Mouse (Mus musculus) brain, embryonic 14.5 days (tissue): ENCODE data around the gene Atp5e. TPM values are rescaled to one million over a fixed set of nuclear protein-coding genes. Genes with fewer than 3 reads are reported as not detected.

ENCODE experiments used
- DNase-seq: peaks from one replicate; pipeline ENCODE4 v3.0.0-alpha.2; 2011; ENCODE audit warnings: low read depth
- CTCF ChIP-seq: fragments of 200-500 bp; IDR thresholded peaks from 2 replicates; pipeline ENCODE4 v1.5.1; 2012; ENCODE audit warnings: inconsistent platforms, mild to moderate bottlenecking, moderate library complexity, borderline replicate concordance; ENCODE audit not compliant: insufficient read depth, insufficient read length; ENCODE audit errors: extremely low read depth
- POLR2A ChIP-seq: fragments of 200-500 bp; IDR thresholded peaks from 2 replicates; pipeline ENCODE4 v1.6.1; 2012; ENCODE audit warnings: mild to moderate bottlenecking, inconsistent platforms, borderline replicate concordance; ENCODE audit not compliant: poor library complexity, insufficient read depth, insufficient read length, severe bottlenecking; ENCODE audit errors: extremely low read depth
- polyA plus RNA-seq: library from polyadenylated mRNA; depleted of rRNA; stranded (reverse); fragments of >200 nt; gene quantifications from 2 replicates; pipeline ENCODE4 v1.2.3, GENCODE M21; 2012; rRNA removed

Gene Atp5e
- 387 and 406 TPM in 2 replicates for polyA plus RNA-seq

GRCm38 (mm10) chr2:174463789-174464523 is at the start of gene Atp5e:
Gene Atp5e (minus strand): TSS chr2:174464105.
- DNase-seq, result peak; percentile 97
- no peak for TF ChIP-seq POLR2A
- no peak for TF ChIP-seq CTCF

DNA sequence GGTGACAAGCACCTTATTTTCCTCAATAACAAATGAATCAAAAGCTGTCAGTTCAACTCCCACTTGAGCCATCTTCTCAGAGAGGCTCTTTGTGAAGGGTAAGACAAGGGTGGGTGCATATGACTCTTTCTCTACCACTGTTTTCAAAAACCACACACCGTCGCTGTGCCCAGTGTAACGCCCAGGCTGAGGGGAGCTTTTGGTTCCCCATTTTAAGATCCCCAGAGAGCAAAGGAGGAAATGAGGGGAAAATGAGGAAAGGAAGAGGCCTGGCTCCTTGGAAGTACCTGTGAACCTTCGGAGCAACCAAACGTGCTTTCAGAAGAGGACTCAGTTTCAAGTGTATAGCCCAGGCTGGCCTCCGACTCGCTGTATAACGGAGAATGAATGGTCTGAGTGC is 45.9 kb upstream of the Atp5e start:
- DNase-seq, result no peak
- TF ChIP-seq POLR2A, result no peak
- no peak for TF ChIP-seq CTCF

DNA sequence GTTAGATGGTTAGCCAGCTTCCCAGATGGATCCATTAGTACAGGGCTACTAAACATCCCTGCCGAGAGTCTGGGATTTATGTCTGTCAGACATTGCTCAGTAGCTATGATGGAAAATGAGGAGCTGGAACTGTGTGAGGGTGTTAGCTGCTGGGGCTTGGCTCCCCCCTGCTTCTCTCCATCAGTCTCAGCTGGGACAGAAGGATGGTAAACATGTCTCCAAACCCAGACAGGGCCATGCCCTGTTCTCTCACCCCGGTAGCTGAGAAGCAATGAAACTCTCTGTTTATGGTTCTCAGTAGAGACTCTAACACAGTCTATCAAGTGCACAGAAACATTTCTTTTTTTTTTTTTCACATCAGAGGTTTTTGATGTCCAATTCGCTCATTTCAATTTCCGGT is 44.1 kb upstream of the Atp5e start:
- DNase-seq, result no peak
- TF ChIP-seq POLR2A, result no peak
- TF ChIP-seq CTCF, result no peak

GRCm38 (mm10) chr2:174502831-174503460 is 39.0 kb upstream of the Atp5e start:
- TF ChIP-seq POLR2A (no peak), CTCF (no peak)
- DNase-seq, result peak; percentile 14

DNA sequence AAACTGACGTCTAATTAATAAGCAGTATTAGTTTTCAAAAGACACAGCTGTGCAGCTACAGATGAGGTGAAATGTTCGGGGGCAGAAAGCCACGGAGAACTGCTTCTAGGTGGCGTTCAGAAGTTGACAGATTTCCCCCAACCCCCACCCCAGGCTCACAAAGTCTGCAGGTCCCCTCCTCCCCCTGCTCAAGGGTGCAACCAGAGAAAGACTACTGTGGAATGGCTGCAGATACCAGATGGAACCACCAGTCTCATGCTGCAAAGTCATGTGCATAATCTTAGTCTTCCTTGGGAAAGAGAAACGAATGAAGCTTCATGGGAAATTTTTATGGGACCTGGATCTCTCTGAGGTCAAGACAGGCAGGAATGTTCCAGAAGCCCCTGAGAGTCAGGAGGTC is 38.4 kb upstream of the Atp5e start:
- peak; percentile 46 for DNase-seq
- TF ChIP-seq CTCF (no peak), POLR2A (no peak)

DNA sequence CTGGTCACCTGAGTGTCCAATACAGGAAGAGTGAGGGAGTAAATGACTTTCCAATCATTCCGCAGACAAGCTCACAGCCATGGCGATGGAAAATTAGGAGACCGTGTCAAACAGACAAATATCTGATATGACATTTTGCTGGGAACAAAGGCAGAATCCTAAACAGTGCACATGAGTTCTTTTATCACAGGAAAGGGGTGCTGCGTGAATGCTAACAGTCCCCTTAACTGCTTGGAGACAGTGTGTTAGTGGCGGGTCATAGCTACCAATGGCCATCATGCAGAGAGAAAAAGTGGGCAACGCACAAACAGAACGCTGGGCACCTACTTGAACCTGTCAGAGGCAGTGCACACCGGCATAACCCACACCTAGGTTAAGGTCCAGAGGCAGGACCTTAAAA is 37.6 kb upstream of the Atp5e start:
- no peak for DNase-seq
- no peak for TF ChIP-seq POLR2A
- TF ChIP-seq CTCF, result no peak

GRCm38 (mm10) chr2:174500814-174501503 is 37.1 kb upstream of the Atp5e start:
- DNase-seq, result peak; percentile 71

GRCm38 (mm10) chr2:174492858-174493257 is 29.0 kb upstream of the Atp5e start:
- DNase-seq, result no peak
- TF ChIP-seq CTCF, result no peak
- TF ChIP-seq POLR2A, result no peak

More at GRCm38 (mm10) chr2:174500814-174501503, 37.1 kb upstream of the Atp5e start:
- no peak for TF ChIP-seq POLR2A
- no peak for TF ChIP-seq CTCF

GRCm38 (mm10) chr2:174487005-174487404 is 23.1 kb upstream of the Atp5e start:
- DNase-seq, result no peak
- no peak for TF ChIP-seq CTCF
- TF ChIP-seq POLR2A, result no peak

DNA sequence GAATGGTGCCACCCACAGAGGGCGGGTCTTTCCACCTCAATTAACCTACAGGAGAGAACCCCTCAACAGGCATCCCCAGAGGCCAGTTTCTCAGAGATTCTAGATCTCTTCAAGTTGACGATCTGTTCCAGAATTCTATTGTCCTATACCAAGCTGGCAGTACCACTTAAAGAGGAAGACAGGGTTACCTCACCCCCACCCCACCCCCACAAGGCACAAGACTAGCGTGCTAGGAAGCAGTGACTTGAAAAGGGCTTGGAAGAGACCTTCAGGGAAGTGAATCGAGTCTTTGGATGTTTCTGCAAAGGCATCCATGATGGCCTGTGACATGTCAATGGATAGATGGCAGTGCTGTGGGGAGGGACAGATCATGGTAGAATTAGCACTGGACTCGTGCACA is 14.8 kb upstream of the Atp5e start:
- DNase-seq, result no peak
- TF ChIP-seq POLR2A (no peak), CTCF (no peak)

DNA sequence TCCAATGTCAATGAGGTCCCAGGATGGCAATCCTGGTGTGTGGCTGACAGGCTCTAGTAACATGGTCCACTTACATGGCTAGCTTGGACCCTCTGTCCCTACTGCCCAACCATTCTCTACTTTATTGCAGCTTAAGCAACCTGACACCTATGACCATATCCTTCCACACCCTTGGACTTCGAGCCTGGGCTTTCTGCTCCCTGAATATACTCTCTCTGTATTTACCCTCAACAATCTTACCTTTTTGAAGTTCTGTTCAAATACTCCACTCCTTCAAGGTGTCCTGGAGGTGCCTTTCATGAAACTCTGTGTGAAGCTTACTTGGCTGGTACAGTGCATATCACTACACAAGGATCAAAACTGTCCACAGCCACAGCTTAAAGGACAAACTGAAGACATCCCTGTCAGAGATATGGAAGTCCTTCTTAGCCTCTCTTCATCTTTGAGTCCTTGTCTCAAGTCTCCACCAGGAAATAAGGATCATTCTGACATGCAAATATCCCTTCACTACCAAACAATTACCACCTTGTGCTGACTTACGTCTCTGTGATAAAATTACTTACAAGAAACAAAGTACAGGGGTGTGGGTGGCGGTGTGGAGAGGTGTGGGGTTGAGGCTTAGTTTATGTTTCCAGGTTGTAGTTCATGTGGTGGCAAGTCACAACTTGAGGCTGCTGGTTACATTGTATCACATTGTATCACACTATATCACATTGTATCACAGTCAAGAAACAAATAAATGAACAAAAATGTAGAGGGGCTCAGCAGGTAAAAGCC is 13.8 kb upstream of the Atp5e start:
- no peak for TF ChIP-seq POLR2A
- TF ChIP-seq CTCF, result no peak
- DNase-seq, result no peak

GRCm38 (mm10) chr2:174473550-174473927 is 9.6 kb upstream of the Atp5e start:
- TF ChIP-seq POLR2A, result no peak
- TF ChIP-seq CTCF, result no peak
- DNase-seq, result no peak
